Mouse (Mus musculus): ENCODE measurements at regions not wholly inside any gene's neighbourhood (a gene's known extent, or its start where the extent isn't known, plus 50 kb on each side); places are given as distances from the start of the nearest gene placed in this dataset.
"Not testable (repeated sequence)": the region's sequence is repeated elsewhere in the genome, so short reads cannot be mapped to it uniquely, and the experiment has no call there.

DNA sequence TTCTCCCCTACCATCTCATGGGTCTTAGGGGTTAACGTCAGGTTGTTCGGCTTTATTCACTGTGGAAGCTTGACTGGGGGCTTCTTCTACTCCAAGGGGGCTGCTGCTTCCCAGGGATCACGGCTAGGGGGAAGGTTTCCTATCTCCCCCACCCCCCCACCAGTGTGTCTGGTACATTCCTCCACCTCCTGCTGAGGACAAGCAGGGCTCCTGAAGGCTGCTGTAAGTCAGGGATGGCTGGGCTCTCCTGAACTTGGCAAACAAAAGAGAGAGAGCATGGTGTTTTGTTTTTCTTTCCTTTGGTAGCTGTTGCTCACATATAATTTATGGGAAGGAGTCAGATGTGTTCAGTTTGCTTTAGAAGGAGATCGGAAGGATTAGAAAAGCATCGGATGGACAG is 54.7 kb upstream of the Commd3 start:
- DNase-seq (ENCODE audit: low spot score in 2 of 2): no peak

DNA sequence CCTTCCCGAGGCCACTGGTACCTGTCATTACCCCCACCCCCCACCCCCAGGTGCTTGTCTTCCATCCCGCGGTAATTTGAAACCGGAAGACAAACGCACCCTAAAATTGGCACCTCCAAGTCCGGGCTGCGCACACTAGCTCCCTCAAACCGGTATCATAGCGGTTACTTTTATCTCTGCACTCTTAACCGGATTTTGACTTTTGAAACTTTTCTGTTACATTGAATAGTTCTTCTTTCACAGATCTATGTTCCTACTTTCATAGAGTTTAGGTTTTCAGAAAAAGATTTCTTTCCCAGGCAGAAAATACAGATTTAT is 62.4 kb upstream of the Commd3 start:
- DNase-seq (ENCODE audit: low spot score in 2 of 2): no peak

DNA sequence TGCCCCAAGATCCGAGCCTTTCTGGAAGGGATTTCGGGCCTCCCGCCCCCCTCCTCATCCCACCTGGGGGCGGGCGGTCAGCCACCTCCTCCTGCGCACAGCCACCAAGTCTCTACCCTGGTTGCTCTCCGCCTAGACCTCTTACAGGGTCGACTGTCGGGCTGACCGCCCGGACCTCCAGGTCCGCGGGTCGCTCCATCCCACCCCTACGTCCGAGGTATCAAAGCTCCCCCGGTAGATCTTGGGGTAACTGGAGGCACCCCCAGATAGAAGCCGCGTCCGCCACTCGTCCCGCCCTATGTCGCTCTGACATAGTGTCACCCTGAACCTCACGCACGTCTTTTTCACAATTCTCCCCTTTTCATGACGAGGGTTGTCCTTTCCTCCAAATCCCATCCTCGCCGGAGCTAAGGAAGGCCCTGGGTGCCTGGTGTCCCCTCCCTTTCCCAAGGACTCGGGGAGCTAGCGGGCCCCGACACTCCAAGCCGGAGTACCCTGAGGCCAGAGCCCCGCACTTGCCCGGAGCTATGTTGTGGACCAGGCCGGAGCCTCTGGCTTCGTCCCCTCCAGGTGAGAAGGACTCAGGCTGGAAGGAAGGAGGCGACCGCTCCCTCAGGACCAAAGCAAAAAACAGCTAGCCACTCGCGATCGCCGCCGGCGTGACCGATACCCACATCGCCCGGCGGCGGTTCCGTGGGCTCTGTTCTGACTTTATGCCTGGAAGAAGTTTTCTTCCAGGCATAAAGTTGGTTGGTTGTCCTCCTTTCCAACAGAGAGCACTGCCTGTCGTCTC is 62.9 kb upstream of the Commd3 start:
- DNase-seq (ENCODE audit: low spot score in 2 of 2): peak; percentile 7 to 12

DNA sequence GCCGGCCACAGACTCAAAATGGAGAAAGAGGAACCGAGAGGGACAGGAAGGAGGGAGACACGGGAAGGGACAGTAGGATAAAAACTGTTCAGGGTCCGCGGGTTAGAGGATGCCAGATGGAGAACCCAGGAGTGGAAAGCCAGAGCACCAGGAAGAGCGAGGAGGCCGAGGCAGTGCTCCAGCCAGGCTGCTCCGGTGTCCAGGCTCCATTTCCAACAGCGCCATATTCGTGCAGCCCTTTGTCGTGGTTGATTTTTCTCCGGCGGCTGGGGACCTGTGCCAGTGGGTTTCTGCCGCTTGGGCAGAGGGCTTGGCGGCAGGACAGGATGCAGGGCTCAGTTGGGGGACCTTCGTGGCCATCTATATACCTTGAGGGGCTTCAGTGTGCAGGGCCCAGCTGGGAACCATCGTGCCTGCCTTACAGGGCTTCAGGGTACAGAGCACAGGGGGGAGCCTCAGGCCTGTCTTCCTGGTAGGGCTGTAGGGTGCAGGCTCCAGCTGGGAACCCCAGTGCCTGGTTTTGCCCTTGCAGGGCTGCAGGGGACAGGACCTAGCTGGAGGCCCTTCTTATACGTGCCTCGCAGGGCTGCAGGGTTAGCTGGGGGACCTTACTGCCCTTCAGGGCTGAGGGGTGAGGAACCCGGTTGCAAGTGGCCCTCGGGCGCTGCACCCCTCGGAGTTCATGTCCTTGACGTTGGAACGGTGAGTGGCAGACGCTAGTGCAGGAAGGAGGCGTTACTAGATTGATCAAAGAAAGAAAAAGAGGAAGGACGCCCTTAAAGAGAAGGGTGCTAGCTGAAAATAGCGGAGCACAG is 63.7 kb upstream of the Commd3 start:
- DNase-seq (ENCODE audit: low spot score in 2 of 2): peak; percentile 21 to 43

DNA sequence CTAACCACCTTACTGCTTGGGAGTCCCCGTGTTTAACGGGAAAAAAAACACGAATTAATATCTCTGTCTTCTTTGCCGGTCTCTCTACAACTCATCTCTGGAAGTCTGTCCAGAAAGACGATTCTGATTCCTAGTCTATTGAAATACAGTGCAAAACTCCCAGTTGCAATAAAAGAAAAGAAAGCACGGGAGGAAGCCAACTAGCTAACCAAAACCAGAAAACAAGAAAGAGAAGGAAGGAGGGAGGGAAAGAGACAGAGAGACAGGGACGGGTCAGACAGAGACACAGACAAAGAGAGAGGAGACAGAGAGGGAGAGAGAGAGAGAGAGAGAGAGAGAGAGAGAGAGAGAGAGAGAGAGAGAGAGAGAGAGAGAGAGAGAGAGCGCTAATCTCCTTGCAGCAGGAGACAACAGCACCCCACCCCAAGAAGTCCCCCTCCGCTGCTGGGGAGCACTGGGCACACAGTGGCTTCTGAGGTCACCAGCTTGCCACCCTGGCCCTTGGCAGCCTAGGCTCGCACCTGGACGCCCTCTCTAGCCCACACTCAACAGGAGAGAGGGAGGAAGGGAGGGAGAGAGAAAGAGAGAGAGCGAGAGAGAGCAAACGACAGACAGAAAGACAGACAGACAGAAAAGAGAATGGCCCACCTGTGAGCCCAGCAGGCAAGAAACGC is 64.5 kb upstream of the Commd3 start:
- peak in 1 of 2 experiments; percentile 14 for DNase-seq (ENCODE audit: low spot score in 2 of 2)

DNA sequence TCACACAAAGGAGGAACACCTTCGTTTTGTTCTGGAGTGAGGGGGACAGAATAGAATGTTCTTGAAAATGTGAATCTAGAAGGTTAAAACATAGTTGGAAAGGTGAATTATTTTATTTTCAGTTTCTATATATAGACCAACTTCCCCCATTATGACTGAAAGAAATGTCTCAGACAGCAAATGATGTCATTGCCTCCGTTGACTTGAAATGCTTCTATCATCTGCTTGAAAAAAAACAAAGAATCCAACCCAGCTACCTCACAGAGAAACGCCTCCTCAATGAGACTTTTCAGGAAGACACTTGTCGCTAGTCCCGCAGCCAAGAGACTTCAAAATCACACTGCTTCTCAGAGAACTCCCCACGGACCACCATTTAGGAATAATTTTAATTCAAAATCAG is 65.1 kb upstream of the Commd3 start:
- peak in 1 of 2 experiments; percentile 4 for DNase-seq (ENCODE audit: low spot score in 2 of 2)

DNA sequence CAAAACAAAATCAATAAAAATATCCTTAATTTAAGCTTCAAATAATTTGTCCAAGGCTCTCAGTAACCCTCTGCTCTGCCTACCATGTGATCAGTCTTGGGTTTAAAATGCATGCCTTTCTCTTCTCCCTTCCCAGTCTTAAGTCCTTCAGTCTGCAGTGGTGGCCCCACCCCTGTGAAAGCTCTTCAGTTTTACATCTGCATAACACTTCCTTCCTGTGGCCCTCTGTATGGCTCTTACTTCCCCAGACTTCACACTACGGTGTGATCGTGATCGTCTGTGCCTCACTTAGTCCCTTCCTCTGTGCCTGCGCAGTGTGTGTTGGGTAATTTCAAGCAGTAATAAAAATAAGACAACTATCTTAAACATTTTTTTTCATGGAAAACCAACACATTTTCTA is 80.0 kb upstream of the Commd3 start:
- no peak for DNase-seq (ENCODE audit: low spot score in 2 of 2)

DNA sequence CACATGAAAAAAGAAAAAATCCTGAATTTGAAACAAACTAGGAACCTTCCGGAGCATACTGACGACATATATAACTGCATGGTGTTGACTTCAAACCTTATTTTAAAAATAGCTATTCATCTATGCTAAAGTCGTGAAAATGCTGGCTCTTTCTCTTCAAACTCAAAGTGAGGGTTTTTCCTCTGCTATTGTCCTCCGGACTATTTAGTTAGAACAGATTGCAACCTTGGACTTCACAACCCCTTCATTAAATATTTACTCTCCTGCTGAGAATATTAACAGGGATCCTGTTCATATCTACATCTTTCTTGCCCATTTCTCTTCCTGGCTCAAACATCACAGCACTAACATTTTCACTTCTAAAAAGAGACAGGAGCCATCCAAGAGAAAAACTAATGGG is 84.0 kb upstream of the Commd3 start:
- no peak for DNase-seq (ENCODE audit: low spot score in 2 of 2)

DNA sequence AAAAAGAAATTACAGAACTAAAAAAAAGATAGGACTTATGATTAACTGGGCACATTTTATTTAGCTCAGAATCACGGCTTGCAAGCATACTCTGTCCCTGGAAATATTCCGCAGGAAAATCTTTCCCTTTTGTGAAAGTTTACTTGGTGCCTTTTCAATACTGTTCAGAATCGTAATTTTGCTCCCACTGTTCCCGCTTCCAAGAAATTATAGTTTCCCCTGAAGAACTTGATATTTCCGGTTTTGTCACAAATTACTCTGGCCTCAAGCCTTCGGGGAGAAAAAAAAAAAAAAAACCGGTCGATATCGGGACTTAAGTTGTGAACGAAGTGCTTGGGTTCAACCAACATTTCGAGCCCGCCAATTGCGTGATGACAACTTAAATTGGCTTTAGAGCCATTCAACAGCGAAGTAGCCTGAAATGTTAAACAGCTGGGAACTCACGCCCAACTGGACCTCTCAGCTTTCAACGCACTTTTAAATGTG is 84.4 kb upstream of the Commd3 start:
- DNase-seq (ENCODE audit: low spot score in 2 of 2): peak in 1 of 2 experiments; percentile 22

DNA sequence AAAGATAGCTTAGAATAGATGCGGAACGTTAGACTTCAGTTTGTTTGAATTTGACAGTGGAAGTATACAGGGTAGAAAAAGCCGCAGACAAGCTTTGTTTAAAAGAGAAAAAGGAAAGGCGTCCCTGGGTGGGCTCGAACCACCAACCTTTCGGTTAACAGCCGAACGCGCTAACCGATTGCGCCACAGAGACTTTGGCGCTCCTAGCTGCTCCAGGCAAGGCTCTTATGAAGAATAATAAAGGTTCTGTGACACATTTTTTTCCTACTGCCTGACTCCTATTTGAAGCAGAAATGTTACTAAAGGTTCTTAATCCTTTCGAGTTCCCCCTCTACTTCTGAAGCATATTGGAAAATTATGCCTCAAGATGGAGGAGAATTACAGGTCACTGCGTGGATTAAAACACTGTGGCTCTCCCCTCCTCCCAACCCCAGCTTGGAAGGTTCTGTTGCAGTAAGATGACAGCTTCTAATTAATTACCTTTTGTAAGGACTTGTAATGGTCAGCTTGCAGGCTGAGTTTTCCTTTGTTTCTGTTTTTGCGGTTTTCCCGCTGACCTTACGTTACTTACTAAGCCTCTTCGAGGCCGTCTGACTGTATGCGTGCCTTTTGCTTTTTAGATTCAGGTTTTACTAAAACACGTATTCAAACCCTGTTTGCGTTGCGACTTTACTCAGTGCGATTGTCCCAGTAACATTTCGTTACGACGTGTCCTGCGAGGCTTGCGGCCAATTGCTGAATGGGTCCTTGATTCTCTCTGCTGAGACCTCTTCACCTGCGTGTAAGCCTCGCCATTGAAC is 85.1 kb upstream of the Commd3 start:
- DNase-seq (ENCODE audit: low spot score in 2 of 2): peak; percentile 95 to 97

DNA sequence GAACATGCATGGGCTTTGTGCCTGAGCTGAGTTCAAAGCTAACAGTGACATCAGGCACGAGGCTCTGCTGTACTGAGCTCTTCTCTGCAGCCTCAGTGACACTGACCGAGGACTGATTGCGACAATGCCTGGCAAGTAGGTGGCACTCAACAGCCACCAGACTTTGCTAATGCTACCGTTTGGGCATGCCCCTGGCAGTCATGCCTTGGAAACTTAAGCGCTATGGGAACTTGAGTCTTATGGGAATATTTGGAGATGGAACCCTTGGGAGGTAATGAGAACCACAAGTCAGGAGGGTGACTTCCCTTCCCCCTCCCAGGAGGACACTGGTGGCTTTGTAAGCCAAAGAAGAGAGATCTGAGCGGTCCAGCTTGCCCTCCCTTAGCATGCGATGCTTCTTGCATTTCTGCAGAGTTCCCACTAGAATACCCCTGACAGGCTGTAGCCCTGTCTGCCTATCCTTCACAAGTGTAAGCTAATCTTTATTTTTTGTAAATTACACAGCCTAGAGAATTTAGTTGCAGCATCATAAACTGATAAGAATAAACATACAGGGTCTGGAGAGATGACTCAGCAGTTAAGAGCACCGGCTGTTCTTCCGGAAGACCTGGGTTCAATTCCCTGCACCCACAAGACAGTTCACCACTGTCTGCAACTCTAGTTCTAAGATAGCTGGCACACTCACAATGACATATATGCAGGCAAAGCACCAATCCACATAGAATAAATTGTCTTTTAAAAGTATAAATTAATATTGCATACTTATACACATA is 86.4 kb upstream of the Commd3 start:
- no peak for DNase-seq (ENCODE audit: low spot score in 2 of 2)

DNA sequence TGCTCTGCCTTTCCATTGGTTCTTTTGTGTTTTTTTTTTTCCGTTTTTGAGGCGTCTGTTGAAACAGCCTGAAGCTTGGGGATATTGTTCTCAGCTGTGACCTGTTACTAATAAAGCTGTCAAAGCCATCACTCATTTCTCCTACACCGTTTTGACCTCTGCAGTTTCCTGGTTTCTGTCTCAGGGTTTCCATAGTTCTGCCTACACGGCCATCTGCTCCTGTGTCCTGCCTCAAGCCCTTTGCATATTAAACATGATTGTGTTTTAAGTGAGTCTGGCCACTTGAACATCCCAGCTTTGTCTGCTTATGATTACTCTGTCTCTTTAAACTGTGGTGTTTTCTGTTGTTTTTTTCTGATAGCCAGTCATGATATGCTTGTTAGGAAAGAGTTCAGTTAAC is 114.1 kb upstream of the Commd3 start:
- DNase-seq (ENCODE audit: low spot score in 2 of 2): no peak

DNA sequence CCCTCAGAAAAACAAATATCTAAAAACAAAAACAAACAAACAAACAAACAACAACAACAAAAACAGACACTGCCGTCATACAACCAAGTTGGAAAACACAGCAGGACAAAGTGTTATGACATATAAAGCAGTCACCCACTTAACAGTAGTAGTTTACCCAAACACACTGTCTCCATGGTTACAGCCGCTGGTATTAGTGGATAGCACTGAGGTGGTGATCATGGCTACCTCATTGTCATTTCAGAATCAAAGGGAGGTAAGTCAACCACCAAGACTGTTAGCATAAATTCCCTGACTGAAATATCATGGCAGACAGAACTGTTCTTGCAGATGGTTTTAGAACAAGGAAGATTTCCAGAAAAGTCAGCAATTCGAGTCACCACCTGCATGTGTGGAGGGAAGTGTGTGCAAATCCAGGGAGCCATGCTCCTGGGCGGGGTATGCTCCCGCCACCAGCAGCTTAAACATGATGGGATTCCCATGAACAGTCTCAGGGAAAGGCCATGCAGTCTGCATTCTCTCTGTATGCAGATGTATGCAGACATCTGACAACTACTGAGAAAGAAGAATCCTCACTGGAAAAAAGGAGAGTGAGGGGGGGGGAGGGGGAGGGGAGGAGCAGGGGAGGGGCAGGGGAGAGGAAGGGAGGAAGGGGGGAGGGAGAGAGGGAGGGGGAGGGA is 124.1 kb upstream of the Commd3 start:
- DNase-seq (ENCODE audit: low spot score in 2 of 2): no peak

DNA sequence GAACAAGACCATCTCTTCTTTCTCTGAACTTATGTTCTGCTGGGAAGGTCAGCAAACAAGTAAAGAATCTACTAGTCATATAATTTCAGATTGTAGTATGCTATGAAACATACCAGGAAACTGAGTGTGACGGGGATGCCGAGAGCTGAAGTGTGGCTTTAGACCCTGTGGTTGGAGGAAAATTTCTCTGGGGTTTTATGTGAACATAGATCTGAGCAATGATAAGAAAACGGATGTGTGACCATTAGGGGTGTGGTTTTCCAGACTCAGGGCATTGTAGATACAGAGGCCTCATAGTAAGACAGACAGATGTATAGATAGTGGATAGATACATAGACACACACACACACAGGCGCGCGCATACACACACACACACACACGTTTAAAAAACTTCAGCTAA is 131.8 kb upstream of the Dnajc1 start:
- no peak for DNase-seq (ENCODE audit: low spot score in 2 of 2)

DNA sequence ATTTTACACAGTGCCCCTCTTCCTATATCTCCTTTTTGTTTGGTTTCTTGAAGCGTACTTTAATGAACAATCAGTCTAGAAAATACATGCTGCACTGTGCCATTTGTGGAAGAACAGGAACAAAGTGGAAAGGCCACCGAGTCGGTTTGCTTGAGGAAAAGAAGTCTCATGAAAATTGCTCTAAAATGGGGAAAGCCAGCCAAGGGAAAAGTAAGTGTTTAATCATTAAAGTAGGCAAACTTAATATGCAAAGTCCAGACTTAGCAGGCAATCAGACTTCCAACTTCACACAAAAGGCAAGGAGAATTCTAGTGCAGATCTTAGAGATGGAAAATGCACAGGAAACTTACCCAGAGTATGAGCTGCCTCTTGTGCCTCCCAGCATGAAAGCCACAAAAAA is 131.3 kb upstream of the Dnajc1 start:
- DNase-seq (ENCODE audit: low spot score in 2 of 2): no peak

DNA sequence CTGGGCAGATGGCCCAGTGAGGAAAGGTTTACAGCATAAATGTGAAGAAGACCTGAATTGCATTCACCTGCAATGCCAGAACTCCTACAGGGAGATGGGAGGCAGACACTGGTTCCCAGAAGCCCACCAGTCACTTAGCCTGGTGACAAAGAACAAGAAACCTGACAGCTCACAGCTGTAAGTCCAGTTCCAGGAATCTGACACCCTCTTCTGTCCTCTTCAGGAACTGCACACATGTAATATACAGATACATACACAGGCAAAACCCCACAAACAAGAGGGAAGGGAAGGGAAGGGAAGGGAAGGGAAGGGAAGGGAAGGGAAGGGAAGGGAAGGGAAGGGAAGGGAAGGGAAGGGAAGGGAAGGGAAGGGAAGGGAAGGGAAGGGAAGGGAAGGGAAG is 120.8 kb upstream of the Dnajc1 start:
- no peak for DNase-seq (ENCODE audit: low spot score in 2 of 2)

DNA sequence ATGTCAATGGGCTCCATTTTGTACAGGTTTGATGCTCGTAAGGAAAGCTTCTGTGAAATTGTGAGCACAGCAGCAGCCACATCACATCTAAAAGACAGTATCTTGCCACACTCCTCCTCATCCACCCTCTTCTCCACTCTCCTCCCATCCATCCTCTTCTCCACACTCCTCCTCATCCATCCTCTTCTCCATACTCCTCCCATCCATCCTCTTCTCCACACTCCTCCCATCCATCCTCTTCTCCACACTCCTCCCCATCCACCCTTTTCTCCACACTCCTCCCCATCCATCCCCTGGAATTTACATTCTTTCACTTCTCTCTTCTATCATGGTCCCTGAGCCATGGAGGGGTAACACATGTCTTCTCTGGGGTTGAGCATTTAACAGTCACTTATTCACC is 116.7 kb upstream of the Dnajc1 start:
- no peak for DNase-seq (ENCODE audit: low spot score in 2 of 2)

DNA sequence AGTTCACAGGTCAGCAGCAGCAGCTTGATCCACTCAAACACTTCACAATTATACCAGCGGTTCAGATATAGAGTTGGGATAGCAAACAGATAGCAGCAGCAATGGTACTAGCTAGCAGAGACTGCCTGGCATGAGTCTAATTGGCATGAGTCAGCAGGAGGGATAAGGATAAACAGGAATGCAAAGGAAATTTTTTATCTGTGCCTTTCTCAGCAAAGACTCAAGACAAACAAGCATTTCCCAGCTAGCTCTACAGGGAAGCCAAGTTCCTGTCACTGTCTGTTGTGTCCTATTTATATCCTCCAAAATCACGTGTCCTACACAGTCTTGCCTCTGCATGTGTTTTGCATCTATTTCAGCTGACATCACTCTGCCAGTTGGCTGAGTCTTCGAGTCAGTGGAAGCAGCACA is 80.7 kb upstream of the Dnajc1 start:
- peak; percentile 34 to 36 for DNase-seq (ENCODE audit: low spot score in 2 of 2)

DNA sequence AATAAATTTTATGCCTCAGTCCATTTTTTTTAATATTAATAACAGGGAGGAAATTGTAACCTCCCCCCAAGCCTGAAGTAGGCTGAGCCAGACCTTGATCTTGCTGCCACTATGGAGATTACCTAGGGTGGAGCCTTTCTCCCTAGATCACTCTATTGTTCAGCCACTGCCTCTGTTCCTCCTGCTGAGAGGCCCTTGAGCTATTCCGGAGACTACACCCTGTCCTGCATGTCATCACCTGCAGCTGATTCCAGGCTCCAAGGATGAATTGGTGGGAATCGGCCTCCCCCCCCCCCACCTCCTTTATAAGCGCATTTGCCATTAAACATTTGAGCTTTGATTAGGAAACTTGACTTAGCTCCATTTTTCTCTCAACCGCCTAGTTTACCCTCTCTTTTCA is 68.3 kb upstream of the Dnajc1 start:
- DNase-seq (ENCODE audit: low spot score in 2 of 2): no peak

DNA sequence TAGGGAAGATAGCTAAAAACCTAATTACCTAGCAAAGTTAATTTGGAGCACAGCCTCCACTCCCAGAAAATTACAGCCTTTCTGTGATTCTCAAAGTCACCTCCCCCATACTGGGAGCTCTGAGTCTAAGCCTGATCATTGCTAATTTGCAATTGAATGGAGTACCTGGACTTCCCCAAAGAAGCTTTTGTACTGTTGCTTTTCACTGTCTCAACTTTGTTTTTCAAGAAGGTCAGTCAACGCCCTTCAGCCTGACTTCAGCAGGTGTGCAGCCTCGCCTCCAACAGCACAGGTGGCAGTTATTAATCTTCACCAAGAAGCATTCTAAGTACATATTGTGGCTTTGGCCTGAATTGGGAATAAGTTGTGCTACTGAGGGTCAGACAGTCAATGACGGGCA is 67.7 kb upstream of the Dnajc1 start:
- not testable (repeated sequence) for DNase-seq (ENCODE audit: low spot score in 2 of 2)

All from right cerebral cortex, adult 2 months (tissue).